Mouse (Mus musculus) 416B (cell line): Measurements from ENCODE around the gene Cenpv.

Experiments
- DNase-seq: peaks from one replicate; pipeline ENCODE4 v3.0.0; 2011; ENCODE audit warnings: low read depth

Cenpv gene

DNA sequence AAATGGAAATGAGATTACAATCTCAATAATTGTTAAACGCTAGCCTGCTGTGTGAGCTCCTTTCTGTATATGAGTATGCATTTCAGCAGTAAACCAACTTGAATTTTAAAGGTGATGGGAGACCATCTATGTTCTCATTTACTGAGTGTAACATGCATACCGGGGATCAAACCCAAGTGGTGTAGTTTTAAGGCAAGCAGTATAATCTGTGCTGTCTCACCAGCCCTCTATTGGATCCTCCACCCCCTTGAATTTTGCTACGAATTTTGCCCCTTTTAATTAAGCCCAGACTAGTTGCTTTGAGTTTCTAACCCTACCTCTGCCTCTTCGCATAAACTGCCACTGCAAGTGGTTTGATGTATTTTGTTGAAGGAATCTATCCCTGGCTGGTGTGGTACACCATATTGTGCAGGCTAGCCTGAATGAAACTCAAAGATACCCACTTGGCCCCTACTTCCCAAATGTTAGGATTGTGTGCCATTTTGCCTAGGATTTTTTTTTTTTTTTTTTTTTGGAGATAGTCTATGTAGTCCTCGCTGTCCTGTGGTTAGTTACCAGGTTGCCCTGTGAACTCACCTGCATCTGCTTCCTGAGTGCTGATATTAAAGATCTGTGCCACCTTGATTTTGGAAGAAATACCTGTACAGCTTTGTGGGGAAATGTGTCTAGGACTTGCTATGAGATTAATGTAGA is 15.2 kb upstream of the Cenpv start:
- DNase-seq: no peak

DNA sequence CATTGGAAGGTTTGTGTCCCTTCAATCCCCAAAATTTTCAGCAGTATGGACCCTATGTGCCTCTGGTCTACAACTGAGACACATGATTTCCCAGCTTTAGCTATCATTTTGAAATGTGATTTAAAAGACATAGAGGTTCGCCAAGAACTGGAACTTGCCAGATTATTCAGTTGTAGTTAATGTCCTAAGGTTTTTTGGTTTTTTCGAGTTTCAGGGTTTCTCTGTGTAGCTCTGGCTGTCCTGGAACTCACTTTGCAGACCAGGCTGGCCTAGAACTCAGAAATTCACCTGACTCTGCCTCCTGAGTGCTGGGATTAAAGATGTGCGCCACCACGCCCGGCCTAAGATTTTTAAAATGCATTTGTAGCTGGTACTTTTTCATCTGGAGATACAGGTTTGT is 14.6 kb upstream of the Cenpv start:
- DNase-seq: no peak

DNA sequence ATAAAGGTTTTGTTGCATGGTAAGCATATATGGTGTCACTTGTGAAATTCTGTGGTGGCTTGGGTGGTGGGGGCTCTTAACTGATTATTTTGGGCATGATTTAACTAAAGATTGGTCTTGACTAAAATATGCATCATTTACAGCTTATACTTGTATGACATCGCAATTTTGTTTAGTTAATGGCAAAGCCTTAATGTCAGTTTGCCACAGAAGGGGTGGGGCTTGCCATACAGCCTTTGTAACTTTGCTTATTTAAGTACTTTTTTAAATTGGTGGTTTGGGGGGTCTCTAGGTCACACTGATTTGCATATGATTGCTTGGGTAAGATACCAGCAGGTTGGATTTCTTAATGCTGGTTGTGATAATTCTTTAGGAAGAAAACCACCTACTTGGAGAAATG is 14.1 kb upstream of the Cenpv start:
- DNase-seq: no peak

DNA sequence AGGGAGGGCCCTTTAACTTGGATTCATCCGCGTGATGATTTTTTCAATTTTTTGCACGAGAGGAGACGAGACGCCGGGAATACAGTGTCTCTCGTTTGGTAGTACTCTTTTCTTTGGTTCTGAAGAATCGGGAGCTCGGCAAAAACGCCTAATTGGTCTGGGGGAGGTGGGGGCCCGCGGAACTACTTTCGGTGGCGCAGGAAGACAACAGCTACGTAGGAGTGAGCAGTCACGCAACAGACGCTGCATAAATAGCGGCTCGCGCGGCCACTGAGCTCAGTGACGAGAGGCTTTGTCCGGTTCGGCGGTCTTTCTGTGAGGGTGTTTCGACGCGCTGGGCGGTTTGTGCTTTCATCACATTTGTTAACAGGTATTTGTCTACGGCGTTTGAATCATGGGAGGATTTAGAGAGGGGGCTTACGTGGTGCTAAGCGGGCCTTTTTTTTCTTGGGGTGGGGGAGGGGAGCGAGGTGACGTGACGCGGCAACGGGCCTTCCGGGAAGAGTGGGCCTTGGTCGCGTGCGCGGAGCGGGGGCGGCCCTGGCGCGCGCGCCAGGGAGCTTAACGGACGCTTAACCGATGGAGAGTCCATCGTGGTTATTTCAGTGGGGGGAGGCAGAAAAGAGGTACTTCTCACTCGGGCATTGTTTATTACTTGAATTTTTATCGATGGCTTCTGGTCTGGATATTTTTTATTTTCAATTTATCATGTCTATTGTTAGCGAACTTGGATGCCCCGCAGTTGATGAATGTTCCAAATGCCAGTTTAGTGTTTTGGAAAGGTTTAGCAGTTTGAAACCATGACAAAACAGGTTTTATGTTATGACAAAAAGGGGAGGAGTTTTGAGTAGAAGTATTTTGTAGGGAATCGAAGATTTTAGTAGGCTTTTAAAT is 12.4 kb upstream of the Cenpv start:
- DNase-seq: peak; percentile 96

DNA sequence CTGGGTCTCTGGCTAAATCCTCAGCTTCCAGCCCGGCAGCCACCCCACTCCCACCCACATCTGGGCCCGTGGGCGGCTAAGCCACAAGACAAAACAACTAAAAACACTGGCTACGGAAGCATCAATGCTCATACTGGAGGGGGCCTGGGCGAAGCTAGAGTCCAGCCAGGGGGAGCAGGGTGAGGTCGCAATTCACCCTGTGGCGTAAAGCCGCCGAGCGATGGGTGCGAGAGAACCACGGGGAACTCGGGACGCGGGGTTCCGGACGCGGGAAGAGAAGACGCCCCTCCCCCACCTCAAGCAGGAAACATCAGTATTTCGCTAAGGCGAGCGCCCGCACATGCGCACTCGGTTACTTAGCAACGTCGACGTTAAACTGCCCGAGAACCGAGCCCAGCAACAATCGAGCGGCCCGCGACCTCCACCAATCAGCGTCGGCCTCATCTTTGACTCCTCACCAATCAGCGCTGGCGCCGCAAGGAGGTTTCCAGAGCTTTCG is 11.7 kb upstream of the Cenpv start, which contains the start of gene Ubb:
Gene Ubb (plus strand): TSS at position 445 of the 499 bp plus-strand sequence.
- DNase-seq: peak; percentile 100

DNA sequence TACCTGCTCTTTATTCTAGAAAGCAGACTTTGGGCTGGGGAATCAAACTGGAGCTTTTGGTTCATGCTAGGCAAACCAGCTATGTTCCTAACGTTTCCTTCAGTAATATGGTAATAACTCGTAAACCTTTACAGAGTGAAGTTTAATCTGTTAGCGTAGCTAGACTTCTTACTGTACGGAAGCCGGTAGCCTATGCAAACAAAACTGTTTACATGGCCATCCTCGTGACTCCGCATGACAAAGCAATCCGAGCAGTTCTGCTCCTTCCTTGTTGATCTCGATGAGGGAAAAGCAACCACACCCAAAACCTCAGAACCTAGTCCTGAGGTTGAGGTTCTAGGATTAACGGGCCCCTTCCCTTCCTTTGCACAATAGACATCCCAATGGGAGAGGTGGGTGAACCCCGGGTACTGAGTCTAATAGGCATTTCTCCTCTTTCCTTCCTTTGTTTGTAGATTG is 11.2 kb upstream of the Cenpv start:
- DNase-seq: peak; percentile 91

DNA sequence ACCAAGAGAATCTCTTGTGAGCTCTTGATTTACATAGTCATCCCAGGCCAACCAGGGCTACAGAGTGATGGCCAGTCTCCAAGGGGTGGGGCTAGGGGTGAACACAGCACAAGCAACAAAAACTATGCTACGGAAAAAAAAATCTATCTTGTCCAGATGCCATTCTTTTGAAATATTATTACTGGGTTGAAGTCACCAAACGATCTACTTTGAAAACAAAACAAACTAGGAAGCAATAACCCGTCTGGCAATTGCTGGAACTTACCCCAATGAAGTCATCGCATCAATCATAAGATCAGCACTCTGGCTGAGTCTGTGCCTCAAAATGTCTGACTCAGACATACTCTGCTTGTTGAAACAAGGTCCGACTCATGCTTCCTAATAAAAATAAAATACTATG is 10.7 kb upstream of the Cenpv start:
- DNase-seq: peak; percentile 90

DNA sequence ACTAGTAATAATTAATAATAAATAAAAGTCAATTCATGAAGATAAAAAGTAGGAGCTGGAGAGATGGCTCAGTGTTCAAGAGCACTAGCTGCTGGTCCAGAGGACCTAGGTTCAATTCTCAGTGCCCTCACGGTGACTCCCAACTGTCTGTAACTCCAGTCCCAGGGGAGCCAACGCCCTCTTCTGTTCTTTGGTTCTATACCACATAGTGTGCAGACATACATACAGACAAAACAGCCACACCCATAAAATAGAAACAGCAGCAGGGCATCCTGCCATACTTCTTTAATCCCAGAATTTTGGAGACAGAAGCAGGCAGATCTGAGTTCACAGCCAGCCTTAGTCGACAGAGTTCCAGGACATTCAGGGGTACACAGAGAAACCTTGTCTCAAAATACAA is 4.9 kb upstream of the Cenpv start:
- no peak for DNase-seq

DNA sequence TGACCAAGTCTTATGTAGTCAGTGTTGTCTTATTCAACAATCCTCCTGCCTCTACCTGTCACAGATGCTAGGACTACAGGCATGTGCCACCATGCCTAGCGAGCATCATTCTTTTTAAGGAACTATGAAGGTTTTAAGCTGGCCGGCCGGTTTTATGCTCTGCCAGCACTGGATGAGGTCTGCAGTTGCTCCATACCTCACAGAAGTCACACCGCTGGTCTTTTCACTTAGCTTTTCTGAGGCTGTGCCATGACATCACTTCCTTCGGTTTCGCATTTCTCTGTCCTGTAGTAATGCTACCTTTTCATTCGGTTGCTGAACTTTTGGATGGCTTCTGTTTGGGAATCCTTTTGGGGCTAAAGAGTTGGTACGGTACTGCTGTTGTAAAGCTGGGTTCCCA is 2.5 kb upstream of the Cenpv start:
- peak; percentile 70 for DNase-seq

DNA sequence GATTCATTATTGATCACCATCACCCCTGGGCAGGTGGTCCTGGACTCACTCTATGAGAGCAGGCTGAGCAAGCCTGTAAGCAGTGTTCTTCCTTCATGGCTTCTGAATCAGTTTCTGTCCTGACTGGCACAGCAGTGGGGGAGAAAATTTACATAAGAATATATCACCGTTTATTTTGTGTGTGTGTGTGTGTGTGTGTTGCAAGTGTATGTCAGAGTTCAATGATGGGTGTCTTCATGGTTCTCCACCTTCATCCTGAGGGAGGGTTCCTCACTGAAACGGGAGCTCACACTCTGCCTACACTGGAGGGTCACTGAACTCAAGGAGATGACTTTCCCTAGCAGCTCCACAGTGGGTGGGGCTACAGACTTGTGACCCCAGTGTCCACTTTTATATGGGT is 1.9 kb upstream of the Cenpv start:
- DNase-seq: no peak

DNA sequence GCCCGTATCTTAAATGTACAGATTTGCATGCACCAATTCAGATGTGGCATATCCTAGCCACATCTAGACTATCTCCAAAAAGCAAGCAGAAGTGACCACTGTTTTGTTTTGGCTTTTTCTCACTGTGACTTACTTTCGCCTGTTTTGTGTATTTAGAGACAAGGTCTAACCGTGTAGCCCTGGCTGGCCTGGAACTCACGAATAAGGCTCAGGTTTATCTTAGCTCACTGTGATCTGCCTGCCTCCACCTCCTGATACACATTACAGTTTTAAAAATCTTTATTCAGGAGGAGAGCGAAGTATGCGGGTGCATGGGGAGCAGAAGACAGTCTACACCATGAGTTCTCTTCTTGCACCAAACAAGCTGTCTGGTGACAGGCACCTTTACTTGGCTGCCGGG is 1.1 kb upstream of the Cenpv start:
- DNase-seq: no peak

DNA sequence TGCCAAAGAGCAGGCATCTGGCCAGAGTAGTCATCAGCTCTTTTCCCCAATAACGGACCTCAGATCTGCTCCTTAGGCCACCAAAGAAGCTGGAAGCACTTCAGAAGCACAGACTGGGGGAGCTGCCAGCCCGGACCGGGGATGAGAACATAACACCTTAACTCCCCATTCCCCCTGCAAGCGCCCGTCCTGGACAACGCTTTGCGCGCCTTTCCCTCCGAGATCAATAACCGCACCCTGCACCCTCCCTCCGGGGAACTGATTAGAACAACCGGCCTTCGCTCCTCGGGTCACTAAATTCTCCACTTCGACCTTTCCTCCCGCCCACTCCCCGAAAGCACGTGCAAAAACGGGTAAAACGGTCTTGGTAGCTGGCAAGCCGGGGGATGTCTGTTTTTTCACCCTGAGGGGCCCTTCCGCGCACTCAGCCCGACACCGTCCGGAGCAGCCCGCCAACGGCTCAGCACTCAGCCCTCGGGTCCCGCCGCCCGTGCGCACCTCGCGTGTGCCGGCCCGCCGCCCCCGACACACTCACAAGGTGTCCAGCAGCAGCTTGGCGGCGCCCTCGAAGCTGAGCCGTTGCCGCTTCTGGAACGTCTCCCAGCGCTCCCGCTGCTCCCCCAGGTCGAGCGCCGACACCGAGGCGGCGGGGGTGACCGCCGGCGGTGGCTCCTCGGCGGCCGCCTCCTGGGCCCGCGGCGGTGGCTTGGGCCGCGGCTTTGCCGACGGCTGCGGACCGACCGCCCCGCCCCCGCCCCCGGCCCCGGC is 556 bp downstream of the Cenpv start:
- peak; percentile 64 for DNase-seq

DNA sequence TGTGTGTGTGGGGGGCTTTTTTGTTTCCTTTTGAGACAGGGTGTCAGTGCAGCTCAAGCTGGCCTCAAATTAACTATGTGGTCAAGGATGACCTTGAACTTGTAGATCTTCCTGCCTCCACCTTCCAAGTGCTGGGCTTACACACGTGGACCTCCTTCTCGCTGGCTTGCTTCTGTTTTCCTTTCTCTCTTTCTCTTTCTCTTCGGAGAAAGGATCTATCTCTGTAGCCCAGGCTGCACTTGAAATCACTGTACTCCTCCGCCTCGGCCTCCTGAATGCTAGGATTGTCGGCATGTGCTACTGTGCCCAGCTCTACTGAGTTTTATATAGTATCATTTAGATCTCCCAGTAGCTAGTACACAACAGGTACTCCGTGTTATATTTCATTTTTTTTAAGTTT is 1.5 kb downstream of the Cenpv start:
- peak; percentile 90 for DNase-seq

DNA sequence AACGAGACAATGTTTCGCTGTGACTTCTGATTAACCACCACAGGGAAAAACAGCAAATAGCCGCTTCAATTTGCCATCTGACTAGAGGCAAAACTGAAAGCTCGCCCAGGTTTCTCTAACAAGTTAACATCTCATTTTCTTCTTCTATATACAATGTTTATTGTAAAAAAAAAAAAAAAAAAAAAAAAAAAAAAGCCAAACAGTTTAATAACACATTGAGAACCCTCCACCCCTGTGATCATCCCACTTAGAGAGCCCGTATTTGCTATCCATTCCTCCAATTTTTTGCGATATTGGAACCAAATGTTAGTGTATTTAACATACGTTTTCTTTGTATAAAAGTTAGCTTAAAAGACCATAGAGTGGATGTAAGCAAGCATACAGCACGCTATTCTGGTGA is 2.0 kb downstream of the Cenpv start:
- DNase-seq: no peak

DNA sequence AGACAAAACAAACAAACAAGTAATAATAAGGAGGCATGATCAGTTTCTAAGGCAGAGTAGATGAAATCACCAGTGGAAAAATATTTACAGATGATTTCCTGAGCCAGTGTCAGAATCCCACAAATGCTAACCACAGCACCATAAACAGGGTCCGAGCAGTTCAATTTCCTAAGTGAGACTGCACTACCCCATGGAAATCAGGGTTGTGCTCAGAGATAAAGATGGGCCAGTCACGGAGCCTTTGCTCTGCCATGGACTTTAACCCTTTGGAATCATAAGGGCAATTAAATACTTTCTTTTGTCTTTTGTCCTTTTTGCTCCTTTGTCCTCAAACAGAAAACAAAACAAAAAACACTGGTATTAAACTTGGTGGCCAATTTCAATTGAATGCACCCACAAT is 16.8 kb downstream of the Cenpv start:
- DNase-seq: peak; percentile 36

DNA sequence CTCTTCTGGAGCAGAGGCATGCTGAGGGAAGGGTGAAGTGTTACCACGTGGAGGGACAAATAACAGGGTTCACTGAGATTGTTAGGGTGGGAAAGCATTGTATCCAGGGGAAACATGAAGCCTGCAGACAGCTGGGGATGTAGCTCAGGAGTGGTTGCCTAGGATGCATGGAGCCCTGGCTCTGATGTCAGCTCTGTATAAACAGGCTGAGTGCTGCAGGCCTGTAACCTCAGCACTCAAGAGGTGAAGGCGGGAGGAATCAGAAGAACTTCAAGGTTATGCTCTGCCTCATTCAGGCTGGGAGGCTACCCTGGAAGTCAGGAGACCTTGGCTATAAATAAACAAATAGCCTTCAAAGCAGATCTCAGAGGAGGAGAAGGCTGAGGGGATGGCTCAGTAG is 20.1 kb downstream of the Cenpv start:
- DNase-seq: no peak

DNA sequence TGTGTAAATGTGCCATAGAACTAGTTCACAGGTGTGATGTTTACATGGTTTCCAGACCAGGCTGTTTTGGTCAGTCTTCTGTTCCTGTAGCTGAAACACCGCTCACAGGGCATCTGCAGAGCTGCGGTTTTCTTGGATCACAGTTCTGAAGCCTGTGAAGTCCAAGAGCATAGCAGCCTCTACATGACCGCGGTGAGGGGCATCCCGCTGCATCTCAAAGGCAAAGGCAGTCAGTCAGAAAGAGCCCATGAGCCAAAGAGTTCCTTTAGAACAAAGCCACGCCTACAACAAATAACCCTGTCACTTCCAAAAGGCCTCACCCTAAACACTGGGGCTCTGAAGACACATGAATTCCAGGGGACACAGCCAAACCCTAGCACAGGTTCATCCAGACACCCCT is 25.8 kb downstream of the Cenpv start:
- no peak for DNase-seq

DNA sequence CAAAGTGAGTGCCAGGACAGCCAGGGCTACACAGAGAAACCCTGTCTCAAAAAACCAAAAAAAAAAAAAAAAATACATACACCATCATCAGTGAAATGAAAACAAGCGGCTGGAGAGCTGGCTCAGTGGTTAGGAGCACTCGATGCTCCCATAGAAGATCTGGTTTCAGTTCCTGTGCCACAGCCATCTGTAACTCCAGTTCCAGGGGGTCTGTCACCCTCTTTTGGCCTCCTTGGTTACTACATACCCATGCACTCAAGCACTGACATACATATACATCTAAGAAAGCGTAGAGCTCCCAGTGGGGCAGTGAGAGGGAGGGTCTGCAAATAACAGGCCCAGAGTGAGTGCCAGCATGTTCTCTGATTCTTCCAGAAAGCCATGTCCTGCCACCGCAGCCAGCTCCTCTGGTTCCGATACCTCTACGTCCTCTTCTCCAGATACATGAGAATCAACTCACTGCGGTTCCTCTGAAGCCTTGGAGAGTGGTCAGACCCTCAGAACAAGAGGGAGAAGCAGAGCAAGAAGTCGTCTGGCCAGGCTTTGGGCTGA is 26.5 kb downstream of the Cenpv start:
- DNase-seq: no peak

DNA sequence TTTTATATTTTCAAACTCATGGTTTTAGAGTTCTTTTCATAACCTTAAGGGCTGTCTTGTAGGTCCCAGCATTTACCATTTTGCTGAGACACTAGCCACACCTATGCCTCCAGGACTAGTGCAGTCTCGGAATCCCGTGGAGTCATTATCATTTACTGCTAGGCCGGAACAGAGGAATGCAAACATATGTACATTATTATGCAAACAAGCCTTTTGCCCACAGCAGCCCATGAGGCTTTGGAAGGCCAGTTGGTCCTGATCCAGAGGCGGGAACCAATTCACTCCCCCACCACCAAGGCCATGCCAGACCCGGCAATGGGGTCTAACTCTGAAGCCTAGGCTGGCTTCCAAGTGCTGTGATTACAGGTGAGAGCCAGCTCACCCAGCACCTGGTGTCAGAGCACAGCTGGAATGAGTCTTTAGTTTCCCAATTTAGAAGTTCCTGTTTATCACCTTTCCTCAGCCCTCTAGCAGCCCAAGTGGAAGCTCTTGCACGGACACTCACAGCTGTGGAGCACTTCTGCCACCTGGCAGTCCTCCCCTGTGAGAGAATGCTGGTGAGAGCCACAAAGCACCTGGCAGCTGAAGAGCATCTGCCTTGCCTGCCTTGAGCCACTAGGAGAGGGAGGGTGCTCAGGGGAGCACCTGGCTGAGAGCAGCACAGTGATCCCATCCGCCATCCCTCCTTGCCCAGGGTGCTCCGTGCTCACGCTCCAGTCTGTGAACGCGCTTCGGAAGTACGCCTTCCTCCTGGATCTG is 27.4 kb downstream of the Cenpv start:
- no peak for DNase-seq

DNA sequence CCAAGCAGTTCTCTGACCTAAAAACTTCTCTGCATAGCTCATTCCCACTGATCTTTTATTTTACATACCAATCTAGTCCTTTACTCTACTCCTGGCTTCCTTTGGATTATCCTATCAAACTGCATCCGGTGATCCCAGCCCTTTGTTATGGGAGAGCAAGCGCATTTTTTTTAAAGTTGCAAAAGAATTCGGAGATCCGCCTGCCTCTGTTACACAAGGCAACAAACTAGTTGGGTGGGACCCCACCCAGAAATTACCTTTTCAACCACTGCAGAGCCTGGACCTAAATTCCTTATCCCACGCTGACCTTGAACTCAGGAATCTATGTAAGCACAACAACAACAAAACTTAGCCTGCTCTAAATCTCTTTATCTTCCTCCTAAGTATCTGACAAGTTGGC is 28.1 kb downstream of the Cenpv start:
- DNase-seq: no peak

DNA sequence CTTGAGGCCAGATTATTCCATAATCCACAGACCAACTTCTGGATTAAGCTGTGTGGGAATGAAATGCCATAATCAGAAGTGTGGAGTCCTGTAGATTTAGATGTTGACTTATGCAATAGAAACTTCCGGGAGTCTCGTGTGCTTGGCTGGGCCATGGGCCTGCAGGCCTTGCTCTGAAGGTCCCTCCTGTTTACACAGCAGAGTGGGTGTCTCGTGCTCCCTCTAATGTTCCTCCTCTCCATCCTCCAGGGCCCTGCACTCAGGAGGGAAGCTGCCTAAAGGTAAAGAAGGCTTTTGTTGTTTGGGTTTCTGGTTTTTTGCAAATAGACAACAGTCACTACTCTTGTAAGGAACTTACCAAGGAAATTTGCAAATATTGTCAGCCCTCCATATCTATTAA is 29.5 kb downstream of the Cenpv start:
- DNase-seq: no peak
